Mouse (Mus musculus): ENCODE results near the gene Tprn. TPM values are rescaled to one million over a fixed set of nuclear protein-coding genes. Genes with fewer than 3 reads are reported as not detected.

The Tprn gene
- polyA plus RNA-seq, 1 experiment from 2014 or later, result 20.3 TPM

GRCm38 (mm10) chr2:25233421-25233820 lies 29.0 kb upstream of the Tprn start:
- 81% methylated on average over 4 of the region's 4 CpGs for WGBS
- no peak overlapping the region for H3K4me3 ChIP-seq (ENCODE audit: low read length)
- ATAC-seq, result no peak
- no peaks in the 10 kb centered on the region for H3K36me3 ChIP-seq (ENCODE audit: control insufficient read depth, insufficient read depth, low read length)
- peaks cover 3% of the 10 kb centered on the region; the same call in 1 of the 2 replicates for H3K4me1 ChIP-seq (ENCODE audit: control insufficient read depth, insufficient read depth, low read depth, low read length)
- H3K9ac ChIP-seq (ENCODE audit: low read depth, low read length), result no peak overlapping the region
- 0 out of 2 replicates have a peak, but pooled peaks cover 2% of the 10 kb centered on the region for H3K27me3 ChIP-seq (replicated peaks; ENCODE audit: control insufficient read depth, insufficient read depth, low read length)
- H3K9me3 ChIP-seq (ENCODE audit: control insufficient read depth, low read length), result no peaks in the 10 kb centered on the region
- H3K27ac ChIP-seq (ENCODE audit: low read depth, low read length), result no peak overlapping the region
- no peak overlapping the region for H3K4me2 ChIP-seq (ENCODE audit: low read length)

GRCm38 (mm10) chr2:25234050-25234449 lies 28.4 kb upstream of the Tprn start, which contains the start of gene Slc34a3:
Gene Slc34a3 (minus strand): TSS chr2:25234364.
- Histone ChIP-seq H3K9me3 (ENCODE audit: control insufficient read depth, low read length) (no peaks in the 10 kb centered on the region), H3K27me3 (replicated peaks; ENCODE audit: control insufficient read depth, insufficient read depth, low read length) (peaks cover 3% of the 10 kb centered on the region; the same call in 1 of the 2 replicates), H3K27ac (ENCODE audit: low read depth, low read length) (no peak within 1 kb of the TSS), H3K4me2 (ENCODE audit: low read length) (no peak within 1 kb of the TSS), H3K36me3 (ENCODE audit: control insufficient read depth, insufficient read depth, low read length) (no peaks in the 10 kb centered on the region), H3K4me3 (ENCODE audit: low read length) (no peak within 1 kb of the TSS), H3K4me1 (ENCODE audit: control insufficient read depth, insufficient read depth, low read depth, low read length) (no peaks in the 10 kb centered on the region), H3K9ac (ENCODE audit: low read depth, low read length) (no peak within 1 kb of the TSS)
- 88% methylated on average over 3 of the region's 3 CpGs for WGBS
- no peak for ATAC-seq

- WGBS, result 78% methylated on average over 5 of the region's 5 CpGs
- Histone ChIP-seq H3K27me3 (replicated peaks; ENCODE audit: control insufficient read depth, insufficient read depth, low read length) (peaks cover 4% of the 10 kb centered on the region; the same call in 1 of the 2 replicates), H3K9ac (ENCODE audit: low read depth, low read length) (no peak overlapping the region), H3K4me3 (ENCODE audit: low read length) (no peak overlapping the region), H3K36me3 (ENCODE audit: control insufficient read depth, insufficient read depth, low read length) (no peaks in the 10 kb centered on the region), H3K9me3 (ENCODE audit: control insufficient read depth, low read length) (no peaks in the 10 kb centered on the region), H3K4me1 (ENCODE audit: control insufficient read depth, insufficient read depth, low read depth, low read length) (no peaks in the 10 kb centered on the region), H3K4me2 (ENCODE audit: low read length) (no peak overlapping the region), H3K27ac (ENCODE audit: low read depth, low read length) (no peak overlapping the region)
- ATAC-seq, result no peak
Measured at GRCm38 (mm10) chr2:25234551-25235220, 27.7 kb upstream of the Tprn start.

GRCm38 (mm10) chr2:25236614-25237013 lies 25.8 kb upstream of the Tprn start, which contains the start of gene Rnf224:
Gene Rnf224 (minus strand): TSS chr2:25236787.
- WGBS, result 37% methylated on average over 8 of the region's 8 CpGs
- no peak within 1 kb of the TSS for H3K4me3 ChIP-seq (ENCODE audit: low read length)
- no peak within 1 kb of the TSS for H3K9ac ChIP-seq (ENCODE audit: low read depth, low read length)
- no peaks in the 10 kb centered on the region for H3K9me3 ChIP-seq (ENCODE audit: control insufficient read depth, low read length)
- no peak within 1 kb of the TSS for H3K4me2 ChIP-seq (ENCODE audit: low read length)
- H3K27ac ChIP-seq (ENCODE audit: low read depth, low read length), result no peak within 1 kb of the TSS
- ATAC-seq, result no peak
- H3K36me3 ChIP-seq (ENCODE audit: control insufficient read depth, insufficient read depth, low read length), result no peaks in the 10 kb centered on the region
- peaks cover 4% of the 10 kb centered on the region; the same call in 1 of the 2 replicates for H3K27me3 ChIP-seq (replicated peaks; ENCODE audit: control insufficient read depth, insufficient read depth, low read length)
- H3K4me1 ChIP-seq (ENCODE audit: control insufficient read depth, insufficient read depth, low read depth, low read length), result peaks cover 10% of the 10 kb centered on the region

- Histone ChIP-seq H3K4me3 (ENCODE audit: low read length) (no peak overlapping the region), H3K9ac (ENCODE audit: low read depth, low read length) (no peak overlapping the region), H3K4me2 (ENCODE audit: low read length) (no peak overlapping the region), H3K27me3 (replicated peaks; ENCODE audit: control insufficient read depth, insufficient read depth, low read length) (peaks cover 4% of the 10 kb centered on the region; the same call in 1 of the 2 replicates), H3K4me1 (ENCODE audit: control insufficient read depth, insufficient read depth, low read depth, low read length) (peaks cover 12% of the 10 kb centered on the region), H3K36me3 (ENCODE audit: control insufficient read depth, insufficient read depth, low read length) (no peaks in the 10 kb centered on the region), H3K27ac (ENCODE audit: low read depth, low read length) (no peak overlapping the region), H3K9me3 (ENCODE audit: control insufficient read depth, low read length) (no peaks in the 10 kb centered on the region)
- ATAC-seq, result no peak
- 77% methylated on average over 4 of the region's 4 CpGs for WGBS
Measured at GRCm38 (mm10) chr2:25237522-25237921, 24.9 kb upstream of the Tprn start.

GRCm38 (mm10) chr2:25238106-25238505 lies 24.3 kb upstream of the Tprn start:
- Histone ChIP-seq H3K36me3 (ENCODE audit: control insufficient read depth, insufficient read depth, low read length) (no peaks in the 10 kb centered on the region), H3K4me1 (ENCODE audit: control insufficient read depth, insufficient read depth, low read depth, low read length) (peaks cover 18% of the 10 kb centered on the region), H3K9ac (ENCODE audit: low read depth, low read length) (no peak overlapping the region), H3K4me3 (ENCODE audit: low read length) (no peak overlapping the region), H3K4me2 (ENCODE audit: low read length) (no peak overlapping the region), H3K27me3 (replicated peaks; ENCODE audit: control insufficient read depth, insufficient read depth, low read length) (peaks cover 2% of the 10 kb centered on the region; the same call in 1 of the 2 replicates), H3K27ac (ENCODE audit: low read depth, low read length) (no peak overlapping the region), H3K9me3 (ENCODE audit: control insufficient read depth, low read length) (no peaks in the 10 kb centered on the region)
- ATAC-seq, result no peak

GRCm38 (mm10) chr2:25239766-25240165 lies 22.7 kb upstream of the Tprn start:
- ATAC-seq, result no peak
- Histone ChIP-seq H3K4me2 (ENCODE audit: low read length) (no peak overlapping the region), H3K27me3 (replicated peaks; ENCODE audit: control insufficient read depth, insufficient read depth, low read length) (peaks cover 2% of the 10 kb centered on the region; the same call in 1 of the 2 replicates), H3K36me3 (ENCODE audit: control insufficient read depth, insufficient read depth, low read length) (peaks cover 5% of the 10 kb centered on the region; the same call in 1 of the 2 replicates), H3K9me3 (ENCODE audit: control insufficient read depth, low read length) (no peaks in the 10 kb centered on the region), H3K4me1 (ENCODE audit: control insufficient read depth, insufficient read depth, low read depth, low read length) (peaks cover 25% of the 10 kb centered on the region), H3K4me3 (ENCODE audit: low read length) (no peak overlapping the region), H3K9ac (ENCODE audit: low read depth, low read length) (no peak overlapping the region), H3K27ac (ENCODE audit: low read depth, low read length) (no peak overlapping the region)
- 88% methylated on average over 3 of the region's 3 CpGs for WGBS

GRCm38 (mm10) chr2:25240310-25240709 lies 22.1 kb upstream of the Tprn start:
- 49% methylated on average over 8 of the region's 8 CpGs for WGBS
- Histone ChIP-seq H3K4me1 (ENCODE audit: control insufficient read depth, insufficient read depth, low read depth, low read length) (peaks cover 25% of the 10 kb centered on the region), H3K4me2 (ENCODE audit: low read length) (peak overlapping the region; percentile 87), H3K27me3 (replicated peaks; ENCODE audit: control insufficient read depth, insufficient read depth, low read length) (peaks cover 2% of the 10 kb centered on the region; the same call in 1 of the 2 replicates), H3K27ac (ENCODE audit: low read depth, low read length) (peak overlapping the region; percentile 44; the same call in 1 of the 2 replicates), H3K36me3 (ENCODE audit: control insufficient read depth, insufficient read depth, low read length) (peaks cover 7% of the 10 kb centered on the region), H3K9me3 (ENCODE audit: control insufficient read depth, low read length) (no peaks in the 10 kb centered on the region), H3K4me3 (ENCODE audit: low read length) (peak overlapping the region; percentile 68), H3K9ac (ENCODE audit: low read depth, low read length) (peak overlapping the region; percentile 56)
- ATAC-seq, result peak; percentile 6

- Histone ChIP-seq H3K9me3 (ENCODE audit: control insufficient read depth, low read length) (no peaks in the 10 kb centered on the region), H3K36me3 (ENCODE audit: control insufficient read depth, insufficient read depth, low read length) (peaks cover 10% of the 10 kb centered on the region), H3K4me2 (ENCODE audit: low read length) (peak overlapping the region; percentile 87), H3K9ac (ENCODE audit: low read depth, low read length) (peak overlapping the region; percentile 56), H3K4me3 (ENCODE audit: low read length) (peak overlapping the region; percentile 68), H3K27ac (ENCODE audit: low read depth, low read length) (peak overlapping the region; percentile 44), H3K27me3 (replicated peaks; ENCODE audit: control insufficient read depth, insufficient read depth, low read length) (peaks cover 2% of the 10 kb centered on the region; the same call in 1 of the 2 replicates), H3K4me1 (ENCODE audit: control insufficient read depth, insufficient read depth, low read depth, low read length) (peaks cover 25% of the 10 kb centered on the region)
- 1% methylated on average over 29 of the region's 29 CpGs for WGBS
- peak; percentile 84 for ATAC-seq
Measured at GRCm38 (mm10) chr2:25240723-25241437, 21.5 kb upstream of the Tprn start.

Data from hindbrain, embryonic 16.5 days (tissue).